Mouse (Mus musculus) kidney, embryonic 15.5 days (tissue): Measurements from ENCODE around the gene Cpeb4. TPM values are rescaled to one million over a fixed set of nuclear protein-coding genes. Genes with fewer than 3 reads are reported as not detected.

Source experiments
- ATAC-seq: fragments of 200-750 bp; cut with Nextera tagmentation; replicated peaks from 2 replicates; pipeline ENCODE4 v1.8.0; 2017; ENCODE audit warnings: moderate TSS enrichment; ENCODE audit not compliant: low FRiP score
- H3K27ac ChIP-seq: fragments of 300-500 bp; sonication (generic); 2 replicates; pipeline ENCODE4 v1.5.1; 2015; ENCODE audit warnings: mild to moderate bottlenecking, inconsistent platforms
- H3K27me3 ChIP-seq: fragments of 300-500 bp; sonication (generic); 2 replicates; pipeline ENCODE4 v1.6.1; 2015; ENCODE audit warnings: inconsistent platforms
- H3K36me3 ChIP-seq: fragments of 300-500 bp; sonication (generic); 2 replicates; pipeline ENCODE4 v1.6.1; 2015; ENCODE audit warnings: inconsistent platforms
- H3K4me1 ChIP-seq: fragments of 300-500 bp; sonication (generic); 2 replicates; pipeline ENCODE4 v1.6.1; 2015; ENCODE audit warnings: inconsistent platforms
- H3K4me2 ChIP-seq: fragments of 300-500 bp; sonication (generic); 2 replicates; pipeline ENCODE4 v1.6.1; 2015; ENCODE audit warnings: moderate library complexity, mild to moderate bottlenecking, inconsistent platforms
- H3K4me3 ChIP-seq: fragments of 300-500 bp; sonication (generic); replicated peaks from 2 replicates; pipeline ENCODE4 v1.5.1; 2015; ENCODE audit warnings: mild to moderate bottlenecking, inconsistent platforms
- H3K9ac ChIP-seq: fragments of 300-500 bp; sonication (generic); 2 replicates; pipeline ENCODE4 v1.6.1; 2015; ENCODE audit warnings: mild to moderate bottlenecking, inconsistent platforms
- H3K9me3 ChIP-seq: fragments of 300-500 bp; sonication (generic); replicated peaks from 2 replicates; pipeline ENCODE4 v1.6.1; 2016; ENCODE audit warnings: inconsistent platforms
- WGBS: fragments of 180-500 bp; shearing (Covaris S2); methylation state at CpG from one replicate; pipeline ENCODE4 v1.1.7; 2015; ENCODE audit warnings: mixed read lengths; 5-methylcytosine and 5-hydroxymethylcytosine counted together
- polyA plus RNA-seq: library from polyadenylated mRNA; unstranded; fragments of >200 nt; fragmentation: Nextera tagmentation; extraction: Ambion mirVana; gene quantifications from 2 replicates; pipeline ENCODE4 v1.2.1, GENCODE M21; 2015

Gene Cpeb4
- polyA plus RNA-seq, 1 experiment from 2014 or later: 3.9 TPM

- no peak overlapping the region for H3K4me3 ChIP-seq
- no peak overlapping the region for H3K9ac ChIP-seq
- peaks cover 5% of the 10 kb centered on the region; the same call in 1 of the 2 replicates for H3K4me1 ChIP-seq
- H3K4me2 ChIP-seq: 0 out of 2 replicates have a peak overlapping the region, but pooled peaks have one; percentile 7
- no peaks in the 10 kb centered on the region for H3K27me3 ChIP-seq
- H3K9me3 ChIP-seq: no peaks in the 10 kb centered on the region
- no peak overlapping the region for H3K27ac ChIP-seq
- no peak for ATAC-seq
- H3K36me3 ChIP-seq: no peaks in the 10 kb centered on the region
Observed at GRCm38 (mm10) chr11:31912958-31913357, 40.9 kb downstream of the Cpeb4 start.

DNA sequence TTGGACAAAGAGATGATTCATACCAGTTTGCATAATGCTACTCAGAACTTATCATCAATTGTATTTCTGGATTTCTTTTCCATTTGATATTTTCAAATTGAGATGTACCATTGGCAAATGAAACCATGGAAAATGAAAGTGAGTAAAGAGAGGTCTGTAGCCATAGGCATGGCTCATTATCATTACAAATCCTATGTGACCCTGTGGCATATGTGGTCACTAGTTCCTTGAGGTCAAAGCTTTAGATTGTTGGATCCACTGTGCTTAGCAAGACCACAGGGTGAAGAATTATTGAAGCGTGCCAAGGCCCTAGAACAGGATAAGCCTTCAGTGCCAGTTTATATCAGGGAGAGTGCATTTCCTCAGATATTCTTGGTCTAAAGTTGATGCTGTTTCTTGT, 45.8 kb downstream of the Cpeb4 start:
- Histone ChIP-seq H3K27me3 (no peaks in the 10 kb centered on the region), H3K9me3 (no peaks in the 10 kb centered on the region), H3K27ac (no peak overlapping the region), H3K4me1 (peaks cover 5% of the 10 kb centered on the region; the same call in 1 of the 2 replicates), H3K9ac (no peak overlapping the region), H3K4me3 (no peak overlapping the region), H3K4me2 (no peak overlapping the region), H3K36me3 (peaks cover 12% of the 10 kb centered on the region)
- 91% methylated on average over 1 of the region's 1 CpGs for WGBS
- no peak for ATAC-seq

- no peak overlapping the region for H3K4me2 ChIP-seq
- ATAC-seq: no peak
- peaks cover 59% of the 10 kb centered on the region for H3K36me3 ChIP-seq
- H3K9ac ChIP-seq: no peak overlapping the region
- H3K9me3 ChIP-seq: no peaks in the 10 kb centered on the region
- 95% methylated on average over 10 of the region's 10 CpGs for WGBS
- H3K27me3 ChIP-seq: no peaks in the 10 kb centered on the region
- no peak overlapping the region for H3K4me3 ChIP-seq
- no peak overlapping the region for H3K27ac ChIP-seq
- no peaks in the 10 kb centered on the region for H3K4me1 ChIP-seq
Observed at GRCm38 (mm10) chr11:31930051-31930450, 58.0 kb downstream of the Cpeb4 start.

DNA sequence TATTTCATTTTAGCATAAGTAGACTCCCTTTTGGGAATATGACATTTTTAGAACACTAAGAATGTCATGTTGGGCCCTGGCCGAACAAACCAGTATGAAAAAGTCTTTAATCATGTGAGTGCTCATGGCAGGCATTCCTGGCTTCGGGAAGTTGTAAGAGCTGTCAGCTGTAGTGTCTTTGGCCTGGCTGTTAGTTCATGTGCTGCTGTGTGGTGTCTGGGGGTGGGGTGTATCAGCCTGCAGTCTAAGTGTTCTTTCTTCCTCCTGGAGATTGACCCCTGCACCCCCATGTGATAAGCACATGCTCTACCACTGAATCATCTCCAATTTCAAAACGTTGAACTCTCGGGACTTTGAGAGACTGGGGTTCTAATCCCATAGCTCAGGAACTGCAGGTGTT, 63.6 kb downstream of the Cpeb4 start:
- Histone ChIP-seq H3K4me2 (no peak overlapping the region), H3K9me3 (no peaks in the 10 kb centered on the region), H3K4me3 (no peak overlapping the region), H3K4me1 (no peaks in the 10 kb centered on the region), H3K27me3 (no peaks in the 10 kb centered on the region), H3K27ac (no peak overlapping the region), H3K36me3 (peaks cover 19% of the 10 kb centered on the region), H3K9ac (no peak overlapping the region)
- ATAC-seq: no peak
- 54% methylated on average over 4 of the region's 4 CpGs for WGBS

GRCm38 (mm10) chr11:31936910-31937525, 65.0 kb downstream of the Cpeb4 start:
- WGBS: 92% methylated on average over 10 of the region's 10 CpGs
- no peak for ATAC-seq

GRCm38 (mm10) chr11:31940898-31941639, 69.1 kb downstream of the Cpeb4 start:
- H3K36me3 ChIP-seq: no peaks in the 10 kb centered on the region
- ATAC-seq: no peak
- WGBS: 74% methylated on average over 13 of the region's 13 CpGs

More at GRCm38 (mm10) chr11:31936910-31937525, 65.0 kb downstream of the Cpeb4 start:
- Histone ChIP-seq H3K9ac (no peak overlapping the region), H3K4me3 (no peak overlapping the region), H3K4me1 (no peaks in the 10 kb centered on the region), H3K9me3 (no peaks in the 10 kb centered on the region), H3K27ac (no peak overlapping the region), H3K27me3 (no peaks in the 10 kb centered on the region), H3K36me3 (peaks cover 7% of the 10 kb centered on the region), H3K4me2 (no peak overlapping the region)

DNA sequence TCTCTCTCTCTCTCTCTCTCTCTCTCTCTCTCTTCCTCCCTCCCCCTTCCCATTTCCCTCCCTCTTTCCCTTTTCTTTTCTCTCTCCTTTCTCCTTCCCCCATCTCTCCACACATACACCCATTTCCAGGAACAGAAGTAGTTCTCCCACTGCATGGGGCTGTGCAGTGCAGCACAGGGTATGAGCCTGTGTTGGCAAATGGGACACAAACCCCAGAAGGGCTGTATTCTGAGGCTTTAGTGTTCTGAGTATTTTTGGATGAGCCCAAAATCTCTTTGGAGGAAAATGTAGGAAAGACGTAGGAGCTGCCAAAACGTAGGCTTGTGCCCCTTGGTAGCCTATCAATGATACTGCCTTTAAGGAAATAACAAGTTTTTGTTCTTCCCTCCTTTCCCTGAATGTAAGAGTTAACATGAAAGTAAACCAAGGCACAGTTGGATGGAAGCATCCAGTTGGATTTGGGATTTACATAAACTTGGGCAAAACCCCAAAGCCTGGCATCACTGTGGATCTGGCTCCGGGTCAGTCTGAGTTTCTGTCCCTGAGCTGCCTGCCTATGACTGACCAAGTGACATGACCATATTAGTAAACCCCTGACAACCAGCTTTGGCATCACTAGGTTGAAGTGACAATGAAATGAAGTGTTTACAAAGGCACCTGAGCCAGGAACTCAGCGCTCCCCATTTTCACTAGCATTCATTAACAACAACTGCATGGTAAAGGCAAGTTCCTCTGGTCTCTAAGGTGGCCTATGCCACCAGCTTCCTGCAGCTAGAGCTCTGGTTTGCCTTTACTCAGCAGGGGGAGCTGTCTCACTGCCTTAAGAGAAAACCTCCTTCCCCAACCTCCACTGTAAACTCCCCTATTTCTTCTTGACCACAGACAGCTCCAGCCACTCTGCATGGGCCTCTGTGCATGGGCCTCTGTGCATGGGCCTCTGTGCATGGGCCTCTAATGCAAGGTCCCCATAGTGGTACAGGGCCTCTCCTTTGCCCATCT, 69.9 kb downstream of the Cpeb4 start:
- no peaks in the 10 kb centered on the region for H3K27me3 ChIP-seq
- no peak overlapping the region for H3K4me2 ChIP-seq
- H3K27ac ChIP-seq: no peak overlapping the region
- no peak for ATAC-seq
- H3K4me3 ChIP-seq: no peak overlapping the region
- no peak overlapping the region for H3K9ac ChIP-seq
- no peaks in the 10 kb centered on the region for H3K9me3 ChIP-seq
- no peaks in the 10 kb centered on the region for H3K4me1 ChIP-seq
- WGBS: 81% methylated on average over 4 of the region's 4 CpGs
- H3K36me3 ChIP-seq: no peaks in the 10 kb centered on the region

More at GRCm38 (mm10) chr11:31940898-31941639, 69.1 kb downstream of the Cpeb4 start:
- H3K4me3 ChIP-seq: no peak overlapping the region
- no peaks in the 10 kb centered on the region for H3K4me1 ChIP-seq
- no peak overlapping the region for H3K4me2 ChIP-seq
- no peak overlapping the region for H3K9ac ChIP-seq
- no peaks in the 10 kb centered on the region for H3K27me3 ChIP-seq
- H3K27ac ChIP-seq: no peak overlapping the region
- no peaks in the 10 kb centered on the region for H3K9me3 ChIP-seq

- Histone ChIP-seq H3K9me3 (no peaks in the 10 kb centered on the region), H3K4me1 (peaks cover 11% of the 10 kb centered on the region), H3K4me2 (no peak overlapping the region), H3K9ac (no peak overlapping the region), H3K36me3 (no peaks in the 10 kb centered on the region), H3K4me3 (no peak overlapping the region), H3K27ac (no peak overlapping the region), H3K27me3 (peaks cover 7% of the 10 kb centered on the region)
- WGBS: 77% methylated on average over 3 of the region's 3 CpGs
- ATAC-seq: no peak
Observed at GRCm38 (mm10) chr11:31945471-31945870, 73.5 kb downstream of the Cpeb4 start.

- Histone ChIP-seq H3K27ac (no peak overlapping the region), H3K36me3 (no peaks in the 10 kb centered on the region), H3K27me3 (peaks cover 17% of the 10 kb centered on the region), H3K9ac (peak overlapping the region; percentile 50), H3K4me3 (peak overlapping the region; percentile 50), H3K9me3 (no peaks in the 10 kb centered on the region), H3K4me1 (peaks cover 11% of the 10 kb centered on the region), H3K4me2 (peak overlapping the region; percentile 80)
- WGBS: 28% methylated on average over 15 of the region's 15 CpGs
- peak; percentile 18; the same call in 1 of the 2 replicates for ATAC-seq
Observed at GRCm38 (mm10) chr11:31948462-31949330, 76.7 kb downstream of the Cpeb4 start.

GRCm38 (mm10) chr11:31949331-31949785, 77.3 kb downstream of the Cpeb4 start:
- no peak overlapping the region for H3K27ac ChIP-seq
- peaks cover 11% of the 10 kb centered on the region for H3K4me1 ChIP-seq
- H3K9ac ChIP-seq: peak overlapping the region; percentile 50
- H3K4me3 ChIP-seq: peak overlapping the region; percentile 50
- H3K4me2 ChIP-seq: peak overlapping the region; percentile 80
- no peaks in the 10 kb centered on the region for H3K36me3 ChIP-seq
- no peaks in the 10 kb centered on the region for H3K9me3 ChIP-seq
- peak; percentile 89 for ATAC-seq
- WGBS: 2% methylated on average over 17 of the region's 17 CpGs
- H3K27me3 ChIP-seq: peaks cover 17% of the 10 kb centered on the region

GRCm38 (mm10) chr11:31960071-31960470, 88.1 kb downstream of the Cpeb4 start:
- ATAC-seq: no peak
- Histone ChIP-seq H3K4me2 (no peak overlapping the region), H3K9ac (no peak overlapping the region), H3K9me3 (no peaks in the 10 kb centered on the region), H3K36me3 (no peaks in the 10 kb centered on the region), H3K4me1 (no peaks in the 10 kb centered on the region), H3K27me3 (no peaks in the 10 kb centered on the region), H3K27ac (no peak overlapping the region), H3K4me3 (no peak overlapping the region)
